Mouse (Mus musculus): ENCODE measurements at regions not wholly inside any gene's neighbourhood (a gene's known extent, or its start where the extent isn't known, plus 50 kb on each side); places are given as distances from the start of the nearest gene placed in this dataset.

DNA sequence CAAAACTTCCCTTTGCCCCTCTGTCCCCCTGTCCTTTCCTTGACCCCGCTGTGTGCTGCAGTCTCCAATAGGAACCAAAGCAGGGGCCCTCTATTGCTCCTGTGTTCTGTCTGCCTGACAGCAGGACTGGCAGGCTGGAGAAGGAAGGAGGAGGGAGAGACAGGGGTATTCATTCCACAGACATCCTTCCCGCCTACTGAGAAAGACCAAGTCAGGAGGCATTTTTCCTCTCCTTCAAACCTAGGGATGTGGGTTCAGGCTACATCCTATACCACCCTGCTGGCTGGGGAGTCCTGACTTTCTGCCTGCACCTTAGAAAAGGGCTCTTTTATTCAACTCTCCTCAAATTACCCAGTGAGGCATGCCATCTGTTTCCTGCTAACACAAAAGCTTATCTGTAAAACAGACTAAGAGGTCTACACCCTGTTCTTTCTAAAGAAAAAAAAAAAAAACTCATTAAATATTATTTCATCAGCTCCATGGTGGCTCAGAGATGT lies 270.9 kb upstream of the Gpc5 start:
- intact Hi-C loops (cut with DNase I), result no loop called here
- Histone ChIP-seq H3K36me3 (ENCODE audit: control insufficient read depth, insufficient read depth, low read length) (no peaks in the 10 kb centered on the region), H3K27ac (no peak overlapping the region), H3K4me1 (ENCODE audit: control insufficient read depth, insufficient read depth, low read length) (no peaks in the 10 kb centered on the region), H3K9ac (ENCODE audit: low read depth, low read length) (no peak overlapping the region), H3K27me3 (ENCODE audit: control insufficient read depth, insufficient read depth, low read length) (no peaks in the 10 kb centered on the region), H3K79me2 (replicated peaks; ENCODE audit: control insufficient read depth, insufficient read depth, low read length) (no peaks in the 10 kb centered on the region), H3K4me3 (no peak overlapping the region)
- TF ChIP-seq CTCF (IDR thresholded peaks at IDR 0.05) (no peak), POLR2A (IDR thresholded peaks at IDR 0.05; ENCODE audit: insufficient read depth, low read depth, low read length) (no peak), EP300 (IDR thresholded peaks at IDR 0.05; ENCODE audit: insufficient read depth, low read depth, low read length) (no peak)
- WGBS, result 21% methylated on average over 2 of the region's 2 CpGs
- no peak for DNase-seq

DNA sequence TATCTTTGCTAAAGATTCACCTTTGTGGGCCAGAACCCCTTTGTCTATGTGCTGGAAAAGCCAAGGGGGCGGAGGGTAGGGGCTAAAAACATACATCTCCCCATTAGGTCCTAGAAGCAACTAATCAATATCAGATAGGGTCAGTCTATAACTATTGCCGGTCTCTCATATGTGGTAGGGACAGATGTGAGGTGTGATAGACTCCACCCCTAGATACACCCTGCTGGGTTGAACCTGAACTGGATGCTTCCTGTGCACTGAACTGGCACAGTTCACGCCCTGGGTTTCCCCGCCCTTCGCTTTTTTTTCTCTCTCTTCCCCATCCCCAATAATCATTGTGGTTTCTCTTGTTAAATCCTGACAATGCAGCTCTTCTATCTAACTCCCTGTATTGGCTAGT lies 270.3 kb upstream of the Gpc5 start:
- H3K4me3 ChIP-seq, result no peak overlapping the region
- no peaks in the 10 kb centered on the region for H3K36me3 ChIP-seq (ENCODE audit: control insufficient read depth, insufficient read depth, low read length)
- H3K79me2 ChIP-seq (replicated peaks; ENCODE audit: control insufficient read depth, insufficient read depth, low read length), result no peaks in the 10 kb centered on the region
- no peaks in the 10 kb centered on the region for H3K27me3 ChIP-seq (ENCODE audit: control insufficient read depth, insufficient read depth, low read length)
- H3K4me1 ChIP-seq (ENCODE audit: control insufficient read depth, insufficient read depth, low read length), result no peaks in the 10 kb centered on the region
- 87% methylated on average over 5 of the region's 5 CpGs for WGBS
- no peak for TF ChIP-seq CTCF (IDR thresholded peaks at IDR 0.05)
- TF ChIP-seq POLR2A (IDR thresholded peaks at IDR 0.05; ENCODE audit: insufficient read depth, low read depth, low read length), result no peak
- no peak for TF ChIP-seq EP300 (IDR thresholded peaks at IDR 0.05; ENCODE audit: insufficient read depth, low read depth, low read length)
- H3K27ac ChIP-seq, result no peak overlapping the region
- no peak for DNase-seq
- intact Hi-C loops (cut with DNase I), result no loop called here
- H3K9ac ChIP-seq (ENCODE audit: low read depth, low read length), result no peak overlapping the region

DNA sequence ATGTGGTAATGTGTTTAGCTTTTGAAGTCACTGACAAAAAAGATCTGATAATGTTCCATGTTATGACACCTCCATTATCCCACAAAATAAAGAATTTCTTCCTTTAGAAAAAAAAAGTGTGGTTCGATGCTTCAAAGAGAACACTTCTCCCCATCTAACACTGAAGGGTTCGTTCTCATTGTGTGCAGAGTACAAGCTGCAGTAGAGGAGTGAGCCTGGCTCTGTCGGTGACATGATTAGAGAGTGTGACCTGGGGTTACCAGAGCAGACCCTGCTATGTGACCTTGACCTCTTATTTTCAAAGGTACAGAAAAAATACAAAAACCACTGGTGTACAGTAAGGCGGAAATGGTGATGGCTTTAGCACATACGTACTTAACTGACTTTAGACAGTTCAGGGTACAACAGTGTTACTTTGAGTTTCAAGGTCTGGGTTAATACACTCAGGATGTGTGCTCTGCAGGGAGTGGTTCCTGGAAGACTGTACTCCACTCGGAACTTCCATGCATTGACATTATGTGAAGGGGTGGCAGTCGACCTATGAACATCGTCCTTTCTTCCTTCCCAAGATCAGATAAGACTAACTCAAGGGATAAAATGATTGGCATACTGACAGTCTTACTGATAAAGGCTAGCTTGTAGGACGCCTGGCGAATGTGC lies 265.2 kb upstream of the Gpc5 start:
- Histone ChIP-seq H3K9ac (ENCODE audit: low read depth, low read length) (no peak overlapping the region), H3K27ac (no peak overlapping the region), H3K36me3 (ENCODE audit: control insufficient read depth, insufficient read depth, low read length) (no peaks in the 10 kb centered on the region), H3K4me3 (no peak overlapping the region), H3K4me1 (ENCODE audit: control insufficient read depth, insufficient read depth, low read length) (no peaks in the 10 kb centered on the region), H3K79me2 (replicated peaks; ENCODE audit: control insufficient read depth, insufficient read depth, low read length) (no peaks in the 10 kb centered on the region), H3K27me3 (ENCODE audit: control insufficient read depth, insufficient read depth, low read length) (no peaks in the 10 kb centered on the region)
- intact Hi-C loops (cut with DNase I), result no loop called here
- 43% methylated on average over 10 of the region's 10 CpGs for WGBS
- DNase-seq, result no peak
- no peak for TF ChIP-seq CTCF (IDR thresholded peaks at IDR 0.05)
- TF ChIP-seq POLR2A (IDR thresholded peaks at IDR 0.05; ENCODE audit: insufficient read depth, low read depth, low read length), result no peak
- TF ChIP-seq EP300 (IDR thresholded peaks at IDR 0.05; ENCODE audit: insufficient read depth, low read depth, low read length), result no peak

DNA sequence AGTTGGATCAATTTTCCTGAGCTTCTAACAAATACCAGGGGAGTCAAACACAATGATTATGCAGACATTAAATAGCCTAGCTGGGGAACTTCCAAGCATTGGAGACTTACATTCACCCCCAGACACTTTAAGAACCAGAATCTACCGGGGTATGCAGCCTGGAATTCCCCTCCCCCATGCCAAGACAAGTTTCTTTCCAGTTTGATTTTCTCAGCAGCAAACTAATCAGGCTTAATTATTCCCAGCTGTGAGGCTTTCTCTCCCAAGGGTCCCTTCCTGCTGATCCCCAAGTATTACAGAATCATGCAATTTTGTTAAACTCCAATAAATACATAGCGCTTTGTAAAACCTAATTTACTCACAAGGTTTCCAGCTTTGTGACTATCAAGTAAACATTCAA lies 262.7 kb upstream of the Gpc5 start:
- no peak overlapping the region for H3K4me3 ChIP-seq
- no peaks in the 10 kb centered on the region for H3K27me3 ChIP-seq (ENCODE audit: control insufficient read depth, insufficient read depth, low read length)
- no peaks in the 10 kb centered on the region for H3K79me2 ChIP-seq (replicated peaks; ENCODE audit: control insufficient read depth, insufficient read depth, low read length)
- no peak for DNase-seq
- no peaks in the 10 kb centered on the region for H3K36me3 ChIP-seq (ENCODE audit: control insufficient read depth, insufficient read depth, low read length)
- H3K9ac ChIP-seq (ENCODE audit: low read depth, low read length), result no peak overlapping the region
- H3K4me1 ChIP-seq (ENCODE audit: control insufficient read depth, insufficient read depth, low read length), result no peaks in the 10 kb centered on the region
- no peak overlapping the region for H3K27ac ChIP-seq
- intact Hi-C loops (cut with DNase I), result no loop called here
- no peak for TF ChIP-seq CTCF (IDR thresholded peaks at IDR 0.05)
- TF ChIP-seq EP300 (IDR thresholded peaks at IDR 0.05; ENCODE audit: insufficient read depth, low read depth, low read length), result no peak
- no peak for TF ChIP-seq POLR2A (IDR thresholded peaks at IDR 0.05; ENCODE audit: insufficient read depth, low read depth, low read length)
- WGBS, result 43% methylated on average over 2 of the region's 2 CpGs

DNA sequence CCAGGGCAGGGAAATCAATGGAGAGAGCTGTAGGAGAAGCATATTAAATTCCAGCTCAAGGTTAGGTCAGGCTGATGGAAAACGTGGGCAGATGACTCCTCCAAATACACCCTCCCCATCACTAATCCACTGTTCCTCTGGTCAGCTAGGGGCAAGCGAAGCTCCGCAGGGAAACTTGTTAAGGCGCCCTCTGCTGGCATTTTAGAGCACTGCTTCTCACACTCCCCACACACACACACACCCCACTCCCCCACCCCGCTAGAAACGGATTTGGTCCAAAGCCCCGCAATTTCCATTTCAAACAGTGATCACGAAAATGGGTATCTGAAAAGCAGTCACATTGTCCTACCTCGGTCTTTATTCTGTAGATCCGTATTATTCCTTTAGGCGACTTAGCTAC lies 259.0 kb upstream of the Gpc5 start:
- no peaks in the 10 kb centered on the region for H3K79me2 ChIP-seq (replicated peaks; ENCODE audit: control insufficient read depth, insufficient read depth, low read length)
- H3K27me3 ChIP-seq (ENCODE audit: control insufficient read depth, insufficient read depth, low read length), result no peaks in the 10 kb centered on the region
- H3K36me3 ChIP-seq (ENCODE audit: control insufficient read depth, insufficient read depth, low read length), result no peaks in the 10 kb centered on the region
- no peak overlapping the region for H3K9ac ChIP-seq (ENCODE audit: low read depth, low read length)
- no peak overlapping the region for H3K27ac ChIP-seq
- intact Hi-C loops (cut with DNase I), result no loop called here
- H3K4me1 ChIP-seq (ENCODE audit: control insufficient read depth, insufficient read depth, low read length), result no peaks in the 10 kb centered on the region
- TF ChIP-seq EP300 (IDR thresholded peaks at IDR 0.05; ENCODE audit: insufficient read depth, low read depth, low read length) (no peak), CTCF (IDR thresholded peaks at IDR 0.05) (no peak), POLR2A (IDR thresholded peaks at IDR 0.05; ENCODE audit: insufficient read depth, low read depth, low read length) (no peak)
- no peak overlapping the region for H3K4me3 ChIP-seq
- no peak for DNase-seq
- WGBS, result 64% methylated on average over 11 of the region's 11 CpGs

DNA sequence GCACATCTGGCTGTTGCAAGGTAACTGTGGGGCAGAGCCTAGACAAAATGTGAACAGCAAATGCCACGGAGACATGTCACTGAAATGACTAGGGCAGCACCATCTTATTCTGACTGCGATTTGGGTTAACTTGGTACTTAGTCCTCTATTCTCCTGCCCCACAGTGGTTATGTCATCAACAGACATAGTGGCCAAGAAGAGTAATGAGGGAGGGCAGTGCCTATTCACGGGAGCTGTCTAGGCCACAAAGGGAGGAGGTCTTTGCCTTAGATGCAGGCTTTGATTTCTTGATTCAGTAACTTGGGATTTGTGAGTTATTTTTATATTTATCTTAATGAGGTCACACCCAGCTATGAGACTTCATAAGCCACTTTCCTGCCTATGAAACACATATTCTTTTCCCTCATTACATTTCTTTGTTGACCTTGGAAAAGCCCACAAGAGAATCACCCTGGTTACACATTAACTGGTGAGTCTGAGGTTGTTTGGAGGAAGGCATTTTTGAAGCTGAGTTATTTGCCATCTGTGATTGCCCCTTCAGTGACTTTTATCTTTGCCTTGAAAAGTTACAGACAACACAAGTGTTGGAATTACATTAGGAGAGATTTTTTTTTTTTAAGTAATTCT lies 255.2 kb upstream of the Gpc5 start:
- WGBS, result 66% methylated on average over 3 of the region's 3 CpGs
- H3K4me3 ChIP-seq, result no peak overlapping the region
- no peaks in the 10 kb centered on the region for H3K79me2 ChIP-seq (replicated peaks; ENCODE audit: control insufficient read depth, insufficient read depth, low read length)
- H3K4me1 ChIP-seq (ENCODE audit: control insufficient read depth, insufficient read depth, low read length), result no peaks in the 10 kb centered on the region
- H3K27ac ChIP-seq, result no peak overlapping the region
- no peaks in the 10 kb centered on the region for H3K36me3 ChIP-seq (ENCODE audit: control insufficient read depth, insufficient read depth, low read length)
- TF ChIP-seq EP300 (IDR thresholded peaks at IDR 0.05; ENCODE audit: insufficient read depth, low read depth, low read length) (no peak), CTCF (IDR thresholded peaks at IDR 0.05) (no peak), POLR2A (IDR thresholded peaks at IDR 0.05; ENCODE audit: insufficient read depth, low read depth, low read length) (no peak)
- no peak overlapping the region for H3K9ac ChIP-seq (ENCODE audit: low read depth, low read length)
- DNase-seq, result no peak
- H3K27me3 ChIP-seq (ENCODE audit: control insufficient read depth, insufficient read depth, low read length), result no peaks in the 10 kb centered on the region
- intact Hi-C loops (cut with DNase I), result no loop called here

Data from heart, adult 2 months (tissue).